Mouse (Mus musculus): ENCODE measurements around the gene March5.
"Not testable (repeated sequence)": the region's sequence is repeated elsewhere in the genome, so short reads cannot be mapped to it uniquely, and the experiment has no call there.

Gene March5

GRCm38 (mm10) chr19:37208986-37209385 lies 1.6 kb downstream of the March5 start:
- peak; percentile 18 for DNase-seq (ENCODE audit: low spot score)

- peak; percentile 45 for DNase-seq (ENCODE audit: low spot score)
These were observed 2.3 kb downstream of the March5 start for GRCm38 (mm10) chr19:37209467-37210128.

GRCm38 (mm10) chr19:37210457-37210856 lies 3.1 kb downstream of the March5 start:
- no peak for DNase-seq (ENCODE audit: low spot score)

- no peak for DNase-seq (ENCODE audit: low spot score)
These were observed 4.1 kb downstream of the March5 start for GRCm38 (mm10) chr19:37211416-37211815.

- DNase-seq (ENCODE audit: low spot score) = no peak
These were observed 7.4 kb downstream of the March5 start for GRCm38 (mm10) chr19:37214711-37215110.

GRCm38 (mm10) chr19:37225197-37225862 lies 18.0 kb downstream of the March5 start:
- no peak for DNase-seq (ENCODE audit: low spot score)

GRCm38 (mm10) chr19:37232598-37232997 lies 25.3 kb downstream of the March5 start:
- DNase-seq (ENCODE audit: low spot score) = not testable (repeated sequence)

- DNase-seq (ENCODE audit: low spot score) = peak; percentile 40
These were observed 26.5 kb downstream of the March5 start for GRCm38 (mm10) chr19:37233561-37234539.

- DNase-seq (ENCODE audit: low spot score) = no peak
These were observed 28.5 kb downstream of the March5 start for GRCm38 (mm10) chr19:37235818-37236217.

- DNase-seq (ENCODE audit: low spot score) = no peak
These were observed 30.0 kb downstream of the March5 start for GRCm38 (mm10) chr19:37237306-37237705.

- DNase-seq (ENCODE audit: low spot score) = no peak
These were observed 30.5 kb downstream of the March5 start for GRCm38 (mm10) chr19:37237712-37238437.

GRCm38 (mm10) chr19:37238651-37239050 lies 31.3 kb downstream of the March5 start:
- DNase-seq (ENCODE audit: low spot score) = no peak

GRCm38 (mm10) chr19:37239096-37239495 lies 31.8 kb downstream of the March5 start:
- DNase-seq (ENCODE audit: low spot score) = peak; percentile 63

GRCm38 (mm10) chr19:37241201-37241600 lies 33.9 kb downstream of the March5 start:
- DNase-seq (ENCODE audit: low spot score) = no peak

GRCm38 (mm10) chr19:37242707-37243106 lies 35.4 kb downstream of the March5 start:
- DNase-seq (ENCODE audit: low spot score) = no peak

GRCm38 (mm10) chr19:37246859-37247258 lies 39.5 kb downstream of the March5 start:
- no peak for DNase-seq (ENCODE audit: low spot score)

GRCm38 (mm10) chr19:37248199-37248598 lies 40.9 kb downstream of the March5 start:
- no peak for DNase-seq (ENCODE audit: low spot score)

- DNase-seq (ENCODE audit: low spot score) = no peak
These were observed 44.8 kb downstream of the March5 start for GRCm38 (mm10) chr19:37252104-37252503.

- DNase-seq (ENCODE audit: low spot score) = no peak
These were observed 48.0 kb downstream of the March5 start for GRCm38 (mm10) chr19:37255321-37255720.

- DNase-seq (ENCODE audit: low spot score) = no peak
These were observed 55.0 kb downstream of the March5 start for GRCm38 (mm10) chr19:37262389-37262788.

GRCm38 (mm10) chr19:37263566-37263942 lies 56.2 kb downstream of the March5 start:
- no peak for DNase-seq (ENCODE audit: low spot score)

Data from retina, embryonic 14.5 days (tissue).